In genomic region chr6:28221017-28221416, GRCm38 (mm10) we compare ENCODE assay signal across 16 mouse cellular contexts.
"Had no signal": no experiment of that assay in that cellular context is flagged by ENCODE, and none has a peak within 500 bp of the region (broad histone marks: within the 10 kb centered on the region; RNA-seq: fewer than 3 reads in every experiment).

No protein-coding gene starts in this region.

- H3K4me1 ChIP-seq: midbrain, embryonic 10.5 days; midbrain, embryonic 13.5 days had no signal

- H3K36me3 ChIP-seq: midbrain, embryonic 10.5 days; midbrain, embryonic 13.5 days had no signal

- DNase-seq: kidney, adult 2 months; kidney, postnatal 36 days; layer of hippocampus, postnatal 36 days; lung, adult 2 months; lung, postnatal 14 days; lung, postnatal 4 days; thymus, adult 2 months; thymus, postnatal 14 days; thymus, postnatal 4 days had no signal

- H3K27ac ChIP-seq: kidney, postnatal 0 days; left cerebral cortex, adult 2 months; liver, embryonic 15.5 days; midbrain, embryonic 10.5 days; midbrain, embryonic 13.5 days; stomach, postnatal 0 days had no signal

- H3K9me3 ChIP-seq: liver, embryonic 15.5 days; midbrain, embryonic 10.5 days; midbrain, embryonic 13.5 days had no signal

- H3K27me3 ChIP-seq: liver, embryonic 15.5 days; midbrain, embryonic 13.5 days had no signal

- ATAC-seq: intestine, postnatal 0 days; midbrain, embryonic 13.5 days had no signal

- H3K4me2 ChIP-seq: liver, embryonic 15.5 days; midbrain, embryonic 13.5 days had no signal

- H3K9ac ChIP-seq: liver, embryonic 15.5 days; midbrain, embryonic 13.5 days had no signal

- H3K4me3 ChIP-seq: left cerebral cortex, adult 2 months; liver, embryonic 15.5 days; midbrain, embryonic 10.5 days; midbrain, embryonic 13.5 days had no signal
